Mouse (Mus musculus) naive thymus-derived CD4-positive, alpha-beta T cell, adult 2 months (primary cell): ENCODE data around the gene Nlrc5.

Experiments used
- DNase-seq: peaks from one replicate; pipeline ENCODE4 v3.0.0-alpha.2; 2011; ENCODE audit warnings: low read depth

The Nlrc5 gene

DNA sequence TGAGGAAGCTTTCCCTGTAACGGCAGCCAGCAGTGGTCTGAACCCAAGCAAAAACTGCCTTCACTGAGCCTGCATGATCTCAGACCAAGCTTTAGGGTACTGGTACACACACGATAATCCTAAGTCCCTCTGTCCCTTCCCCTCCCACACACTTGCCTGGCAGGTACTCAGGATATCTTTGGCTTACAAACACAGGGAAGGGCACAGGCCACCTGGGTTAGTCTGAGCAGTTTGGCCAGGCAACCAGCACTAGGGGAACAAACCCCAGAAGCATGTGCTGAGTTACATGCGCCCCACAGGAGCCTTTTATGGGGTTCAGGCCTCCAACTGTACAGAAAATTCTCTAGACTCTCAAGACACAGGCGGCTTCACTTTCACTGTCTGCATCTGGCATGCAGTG is 95.7 kb downstream of the Nlrc5 start:
- DNase-seq, result no peak

- DNase-seq, result no peak
Observed at GRCm38 (mm10) chr8:94530643-94531042, 96.5 kb downstream of the Nlrc5 start.

DNA sequence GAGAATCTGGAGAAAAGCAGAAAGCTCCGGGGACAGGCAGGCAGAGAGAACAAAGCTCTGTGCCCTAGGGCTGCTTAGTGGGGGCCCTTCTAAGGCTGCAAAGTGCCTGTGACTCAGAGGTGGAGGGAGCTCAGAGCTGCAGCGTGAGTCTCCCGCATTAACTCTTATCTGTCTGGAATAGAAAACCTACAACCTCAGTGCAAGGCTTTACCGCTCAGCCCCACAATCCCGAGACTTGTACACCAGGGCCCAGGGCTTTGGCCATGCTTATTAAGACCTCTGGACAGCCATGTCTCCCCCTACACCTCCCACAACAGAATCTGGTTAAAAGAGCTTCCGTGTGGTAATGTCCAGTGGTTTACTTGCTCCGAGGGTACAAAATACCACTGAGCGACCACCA is 97.8 kb downstream of the Nlrc5 start:
- no peak for DNase-seq

- no peak for DNase-seq
Observed at GRCm38 (mm10) chr8:94532525-94532872, 98.3 kb downstream of the Nlrc5 start.

GRCm38 (mm10) chr8:94532873-94533671 is 98.9 kb downstream of the Nlrc5 start, which contains the start of gene Cpne2:
Gene Cpne2, plus strand, starts transcription at chr8:94532990.
- peak; percentile 67 for DNase-seq

GRCm38 (mm10) chr8:94534612-94535011 is 100.5 kb downstream of the Nlrc5 start:
- no peak for DNase-seq

DNA sequence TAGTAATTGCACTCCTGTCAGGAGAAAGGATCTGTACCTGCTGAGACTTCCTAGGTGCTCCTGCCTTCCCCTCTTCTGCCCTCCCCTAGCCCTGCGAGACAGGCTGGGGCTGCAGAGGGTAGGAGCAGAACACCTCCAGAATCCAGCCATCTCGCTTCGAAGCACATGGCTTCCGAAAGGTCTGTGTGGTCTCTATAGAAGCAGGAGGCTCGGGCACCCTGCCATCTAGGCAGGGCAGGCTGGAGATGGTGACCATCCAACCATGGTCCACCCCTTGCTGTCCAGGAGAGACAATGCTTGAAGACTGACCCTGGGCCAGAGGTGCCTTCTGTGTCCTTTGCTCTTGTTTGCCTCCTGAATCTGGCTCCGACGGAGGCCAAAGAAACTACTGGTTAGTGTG is 101.5 kb downstream of the Nlrc5 start:
- DNase-seq, result no peak

DNA sequence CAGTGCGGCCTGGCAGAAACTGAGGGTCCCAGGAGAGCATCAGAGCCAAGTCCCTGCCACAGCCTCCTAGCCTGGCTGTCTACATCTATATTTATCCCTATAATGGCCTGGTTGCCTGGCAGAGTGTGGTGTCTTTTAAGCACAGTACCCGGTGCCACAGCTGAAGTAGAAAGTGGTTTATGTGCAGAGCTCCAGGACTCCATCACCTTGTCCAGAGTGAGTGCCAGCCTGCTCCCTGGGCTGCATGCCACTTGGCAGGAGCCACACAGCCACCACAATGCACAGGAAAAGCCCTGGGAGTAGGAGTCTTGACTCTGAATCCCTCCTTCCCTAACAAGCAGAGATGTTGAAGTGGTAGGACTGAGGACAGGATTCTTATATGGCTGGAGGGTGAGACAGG is 103.3 kb downstream of the Nlrc5 start:
- no peak for DNase-seq

DNA sequence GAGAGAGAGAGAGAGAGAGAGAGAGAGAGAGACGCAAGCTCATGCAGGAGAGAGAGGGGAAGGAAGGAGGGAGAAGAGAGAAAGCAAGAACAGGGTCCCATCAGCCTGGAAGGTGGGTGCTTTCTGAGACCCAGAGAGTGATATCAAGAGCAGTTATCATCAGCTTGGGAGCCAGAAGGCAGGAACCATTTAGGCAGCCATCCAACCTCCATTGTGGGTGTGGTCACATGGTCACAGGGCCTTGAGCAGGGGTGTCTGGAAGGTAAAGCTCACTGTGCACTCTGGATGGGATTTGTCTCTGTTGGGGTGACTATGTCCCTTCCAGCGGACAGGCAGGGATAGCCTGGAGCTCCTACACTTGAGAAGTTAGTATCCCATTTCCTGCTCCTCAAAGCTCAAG is 105.9 kb downstream of the Nlrc5 start:
- no peak for DNase-seq

GRCm38 (mm10) chr8:94540889-94541795 is 107.0 kb downstream of the Nlrc5 start:
- DNase-seq, result no peak

DNA sequence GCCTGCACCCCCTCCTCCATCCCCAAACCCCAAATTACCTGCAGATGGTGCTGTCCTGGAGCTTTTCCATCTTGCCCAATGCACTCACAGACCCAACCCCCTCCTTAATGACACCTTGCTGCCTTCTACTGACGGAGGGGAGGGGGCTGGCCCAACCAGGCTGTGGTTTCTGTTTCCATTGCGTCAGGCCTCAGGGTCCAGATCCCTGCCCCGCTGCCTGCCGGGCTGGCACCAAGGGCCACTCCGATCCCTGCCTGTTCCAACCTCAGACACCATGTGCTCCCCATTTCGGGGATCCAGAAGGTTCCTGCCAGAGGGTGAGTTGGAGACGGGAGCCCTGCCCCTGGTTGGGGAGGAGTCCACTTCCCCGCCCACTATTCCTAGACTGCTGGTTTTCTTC is 109.8 kb downstream of the Nlrc5 start:
- no peak for DNase-seq

DNA sequence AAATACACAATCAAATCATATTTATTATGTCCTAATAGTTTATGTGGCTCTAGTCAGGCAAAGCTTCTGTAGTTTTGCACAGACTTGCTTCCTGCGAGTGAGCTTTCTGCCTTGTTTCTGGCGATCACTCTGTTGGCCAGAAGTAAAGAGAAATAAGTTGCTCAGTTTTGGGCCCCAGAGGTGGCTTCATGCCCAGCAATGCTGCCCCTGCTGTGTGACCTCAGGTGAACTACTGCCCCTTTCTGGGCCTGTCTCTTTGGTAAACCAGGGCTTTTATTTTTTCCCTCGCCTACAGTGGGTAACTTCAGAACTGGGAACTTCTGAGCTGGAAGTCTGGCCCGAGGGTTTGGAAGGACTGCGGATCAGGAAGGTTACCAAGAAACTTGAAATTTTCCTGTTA is 114.9 kb downstream of the Nlrc5 start:
- DNase-seq, result no peak

- DNase-seq, result no peak
Observed at GRCm38 (mm10) chr8:94549482-94549881, 115.3 kb downstream of the Nlrc5 start.

GRCm38 (mm10) chr8:94549998-94550397 is 115.8 kb downstream of the Nlrc5 start:
- DNase-seq, result no peak

GRCm38 (mm10) chr8:94551471-94552422 is 117.6 kb downstream of the Nlrc5 start:
- DNase-seq, result no peak

GRCm38 (mm10) chr8:94552696-94553095 is 118.5 kb downstream of the Nlrc5 start:
- DNase-seq, result no peak

DNA sequence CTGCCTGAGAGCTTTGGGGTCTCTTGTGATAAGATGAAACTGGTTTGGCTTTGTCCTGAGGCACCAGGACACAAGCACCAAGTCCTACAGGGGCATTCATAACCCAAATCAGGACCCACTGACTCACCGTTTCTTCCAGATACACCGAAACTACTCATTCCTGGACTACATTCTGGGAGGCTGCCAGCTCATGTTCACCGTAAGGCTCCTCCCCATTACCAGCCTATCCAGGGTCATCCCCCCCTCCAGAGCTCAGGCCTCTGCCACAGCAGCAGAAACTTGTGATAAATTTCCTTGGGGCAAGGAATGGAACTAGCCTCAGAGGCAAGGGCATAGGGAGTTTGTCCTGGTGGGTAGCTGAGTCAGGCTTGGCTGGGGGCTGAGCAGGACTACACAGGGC is 123.1 kb downstream of the Nlrc5 start:
- no peak for DNase-seq

DNA sequence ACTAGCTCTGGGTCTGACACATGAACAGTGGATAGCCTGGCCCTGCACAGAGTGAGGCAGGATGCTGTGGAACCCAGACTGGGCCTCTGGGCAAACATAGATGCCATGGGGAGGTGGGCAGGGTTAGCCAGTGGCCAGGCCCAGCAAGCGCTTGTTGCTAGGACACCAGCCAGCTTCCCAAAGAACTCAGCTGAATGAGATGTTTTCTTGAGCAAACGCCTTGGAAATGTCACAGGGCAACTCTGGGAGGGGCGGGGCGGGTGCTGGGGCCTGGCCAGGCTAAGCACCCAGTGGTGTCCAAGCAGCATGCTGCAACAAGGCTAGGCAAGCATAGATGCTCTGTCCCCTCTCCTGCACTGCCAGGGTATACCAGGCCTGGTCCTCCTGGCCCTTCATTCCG is 127.1 kb downstream of the Nlrc5 start:
- DNase-seq, result no peak

DNA sequence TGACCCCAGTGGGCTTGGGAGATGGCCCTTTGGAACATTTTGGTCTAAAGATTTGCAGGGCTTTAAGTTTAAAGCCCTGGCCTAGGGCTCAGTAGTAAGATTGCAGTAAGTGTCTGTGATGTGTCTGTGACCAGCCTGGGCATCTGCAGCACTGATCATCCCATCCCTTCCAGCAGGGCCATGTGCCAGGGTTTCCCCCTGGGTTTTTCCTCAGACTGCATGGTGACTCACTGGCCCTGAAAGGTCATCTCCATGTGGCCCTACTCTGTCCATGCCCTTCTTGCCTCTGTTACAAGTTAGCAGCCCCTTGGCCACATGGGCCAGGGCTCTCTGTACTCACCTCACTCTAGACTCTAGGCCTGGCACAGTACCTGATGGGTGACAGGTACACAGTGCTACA is 130.3 kb downstream of the Nlrc5 start:
- DNase-seq, result no peak

- no peak for DNase-seq
Observed at GRCm38 (mm10) chr8:94566033-94566432, 131.9 kb downstream of the Nlrc5 start.

DNA sequence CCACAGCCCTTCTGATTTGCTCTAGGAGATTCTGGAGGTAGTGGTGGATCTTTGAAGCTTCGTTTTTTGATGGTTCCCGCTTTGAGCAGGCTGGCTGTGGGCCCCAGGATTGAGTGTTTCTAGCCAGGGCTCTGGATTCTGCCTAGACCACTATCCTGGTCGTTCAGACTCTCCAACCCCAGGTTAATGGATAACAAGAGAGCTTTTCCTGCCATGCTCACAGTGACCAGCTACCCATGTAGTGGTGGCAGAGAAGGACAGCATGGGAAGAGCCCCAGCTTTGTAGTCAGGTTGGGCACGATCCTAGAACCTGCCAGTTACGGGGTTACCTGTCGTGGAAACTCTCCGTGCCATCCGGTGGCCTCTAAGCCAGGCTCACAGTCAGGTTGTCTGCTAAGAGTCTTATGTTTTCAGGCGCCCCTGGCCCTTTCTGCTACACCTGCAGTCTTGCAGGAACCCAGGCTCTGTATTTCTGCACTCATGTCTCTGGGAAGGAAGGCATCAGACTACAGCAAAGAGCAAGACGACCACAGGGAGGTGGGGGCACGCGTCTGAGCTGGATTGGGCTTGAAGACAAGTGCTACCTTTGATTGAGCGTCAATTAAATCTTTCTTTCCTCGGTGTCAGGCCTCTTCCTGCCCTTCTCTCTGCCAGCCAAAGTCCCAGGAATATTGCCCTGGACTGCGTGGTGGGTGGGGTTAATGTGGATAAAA is 132.4 kb downstream of the Nlrc5 start:
- no peak for DNase-seq
